Mouse (Mus musculus): Measurements from ENCODE around the gene Olfr120. TPM values are rescaled to one million over a fixed set of nuclear protein-coding genes. Genes with fewer than 3 reads are reported as not detected.
"Not testable (repeated sequence)": the region's sequence is repeated elsewhere in the genome, so short reads cannot be mapped to it uniquely, and the experiment has no call there.

Olfr120 gene
- not detected in 2 replicates for polyA plus RNA-seq (2015; fragmentation: Nextera tagmentation; extraction: Ambion mirVana)

- 62% methylated on average over 1 of the region's 1 CpGs for WGBS
- no peak for ATAC-seq (ENCODE audit: insufficient read depth, low FRiP score)
- Histone ChIP-seq H3K27ac (ENCODE audit: low read length) (no peak within 1 kb of the TSS), H3K9ac (ENCODE audit: low read length) (no peak within 1 kb of the TSS), H3K9me3 (replicated peaks; ENCODE audit: control insufficient read depth, low read length) (no peaks in the 10 kb centered on the region), H3K36me3 (ENCODE audit: control insufficient read depth, insufficient read depth, low read length) (no peaks in the 10 kb centered on the region), H3K4me3 (replicated peaks; ENCODE audit: low read length) (no peak within 1 kb of the TSS), H3K4me1 (ENCODE audit: control insufficient read depth, insufficient read depth, low read length) (no peaks in the 10 kb centered on the region), H3K27me3 (ENCODE audit: control insufficient read depth, insufficient read depth, low read length) (no peaks in the 10 kb centered on the region), H3K4me2 (ENCODE audit: low read depth, low read length) (no peak within 1 kb of the TSS)
These were observed at the start of gene Olfr120 for GRCm38 (mm10) chr17:37721508-37721907. TSS of gene Olfr120 (plus strand) at chr17:37721808.

- not testable (repeated sequence) for H3K27ac ChIP-seq (ENCODE audit: low read length); H3K9ac ChIP-seq (ENCODE audit: low read length); H3K9me3 ChIP-seq (replicated peaks; ENCODE audit: control insufficient read depth, low read length); H3K27me3 ChIP-seq (ENCODE audit: control insufficient read depth, insufficient read depth, low read length); H3K36me3 ChIP-seq (ENCODE audit: control insufficient read depth, insufficient read depth, low read length); H3K4me1 ChIP-seq (ENCODE audit: control insufficient read depth, insufficient read depth, low read length); ATAC-seq (ENCODE audit: insufficient read depth, low FRiP score); H3K4me3 ChIP-seq (replicated peaks; ENCODE audit: low read length); H3K4me2 ChIP-seq (ENCODE audit: low read depth, low read length)
- 66% methylated on average over 1 of the region's 1 CpGs for WGBS
These were observed 25.3 kb upstream of the Olfr120 start, which contains the start of gene Olfr119 for GRCm38 (mm10) chr17:37696264-37696663. TSS of gene Olfr119 (plus strand) at chr17:37696564.

GRCm38 (mm10) chr17:37738070-37738469, 16.5 kb downstream of the Olfr120 start:
- 52% methylated on average over 7 of the region's 7 CpGs for WGBS
- Histone ChIP-seq H3K27ac (ENCODE audit: low read length) (no peak overlapping the region), H3K4me2 (ENCODE audit: low read depth, low read length) (no peak overlapping the region), H3K9ac (ENCODE audit: low read length) (no peak overlapping the region), H3K36me3 (ENCODE audit: control insufficient read depth, insufficient read depth, low read length) (no peaks in the 10 kb centered on the region), H3K4me1 (ENCODE audit: control insufficient read depth, insufficient read depth, low read length) (no peaks in the 10 kb centered on the region), H3K4me3 (replicated peaks; ENCODE audit: low read length) (no peak overlapping the region), H3K27me3 (ENCODE audit: control insufficient read depth, insufficient read depth, low read length) (no peaks in the 10 kb centered on the region), H3K9me3 (replicated peaks; ENCODE audit: control insufficient read depth, low read length) (no peaks in the 10 kb centered on the region)
- ATAC-seq (ENCODE audit: insufficient read depth, low FRiP score): no peak

- 78% methylated on average over 4 of the region's 4 CpGs for WGBS
- no peak within 1 kb of the TSS for H3K9ac ChIP-seq (ENCODE audit: low read length)
- no peaks in the 10 kb centered on the region for H3K4me1 ChIP-seq (ENCODE audit: control insufficient read depth, insufficient read depth, low read length)
- no peaks in the 10 kb centered on the region for H3K9me3 ChIP-seq (replicated peaks; ENCODE audit: control insufficient read depth, low read length)
- no peaks in the 10 kb centered on the region for H3K27me3 ChIP-seq (ENCODE audit: control insufficient read depth, insufficient read depth, low read length)
- H3K27ac ChIP-seq (ENCODE audit: low read length): no peak within 1 kb of the TSS
- no peak for ATAC-seq (ENCODE audit: insufficient read depth, low FRiP score)
- no peaks in the 10 kb centered on the region for H3K36me3 ChIP-seq (ENCODE audit: control insufficient read depth, insufficient read depth, low read length)
- H3K4me2 ChIP-seq (ENCODE audit: low read depth, low read length): no peak within 1 kb of the TSS
- no peak within 1 kb of the TSS for H3K4me3 ChIP-seq (replicated peaks; ENCODE audit: low read length)
These were observed 46.7 kb downstream of the Olfr120 start, which contains the start of gene Olfr122 for GRCm38 (mm10) chr17:37768307-37768706. TSS of gene Olfr122 (plus strand) at chr17:37768607.

Other genes with a start within 250 kb of the Olfr120 start
- gene H2-M2, start 238.3 kb upstream of the Olfr120 start, polyA plus RNA-seq (2015; fragmentation: Nextera tagmentation; extraction: Ambion mirVana): not detected in 2 replicates
- not detected in 2 replicates for gene Olfr110, start 229.3 kb upstream of the Olfr120 start, polyA plus RNA-seq (2015; fragmentation: Nextera tagmentation; extraction: Ambion mirVana)
- gene Olfr111, start 213.8 kb upstream of the Olfr120 start, polyA plus RNA-seq (2015; fragmentation: Nextera tagmentation; extraction: Ambion mirVana): not detected in 2 replicates
- not detected in 2 replicates for gene Olfr112, start 152.4 kb upstream of the Olfr120 start, polyA plus RNA-seq (2015; fragmentation: Nextera tagmentation; extraction: Ambion mirVana)
- not detected in 2 replicates for gene Olfr113, start 144.1 kb upstream of the Olfr120 start, polyA plus RNA-seq (2015; fragmentation: Nextera tagmentation; extraction: Ambion mirVana)
- gene Olfr114, start 129.1 kb upstream of the Olfr120 start, polyA plus RNA-seq (2015; fragmentation: Nextera tagmentation; extraction: Ambion mirVana): not detected in 2 replicates
- not detected in 2 replicates for gene Olfr115, start 94.7 kb upstream of the Olfr120 start, polyA plus RNA-seq (2015; fragmentation: Nextera tagmentation; extraction: Ambion mirVana)
- gene Olfr116, start 94.6 kb upstream of the Olfr120 start, polyA plus RNA-seq (2015; fragmentation: Nextera tagmentation; extraction: Ambion mirVana): not detected in 2 replicates
- gene Olfr117, start 58.0 kb upstream of the Olfr120 start, polyA plus RNA-seq (2015; fragmentation: Nextera tagmentation; extraction: Ambion mirVana): not detected in 2 replicates
- gene Olfr118, start 54.8 kb upstream of the Olfr120 start, polyA plus RNA-seq (2015; fragmentation: Nextera tagmentation; extraction: Ambion mirVana): not detected in 2 replicates
- not detected in 2 replicates for gene Olfr119, start 25.2 kb upstream of the Olfr120 start, polyA plus RNA-seq (2015; fragmentation: Nextera tagmentation; extraction: Ambion mirVana)
- not detected in 2 replicates for gene Olfr121, start 27.0 kb downstream of the Olfr120 start, polyA plus RNA-seq (2015; fragmentation: Nextera tagmentation; extraction: Ambion mirVana)
- not detected in 2 replicates for gene Olfr122, start 46.8 kb downstream of the Olfr120 start, polyA plus RNA-seq (2015; fragmentation: Nextera tagmentation; extraction: Ambion mirVana)
- not detected in 2 replicates for gene Olfr123, start 71.7 kb downstream of the Olfr120 start, polyA plus RNA-seq (2015; fragmentation: Nextera tagmentation; extraction: Ambion mirVana)
- not detected in 2 replicates for gene Olfr124, start 78.1 kb downstream of the Olfr120 start, polyA plus RNA-seq (2015; fragmentation: Nextera tagmentation; extraction: Ambion mirVana)
- not detected in 2 replicates for gene Olfr125, start 111.1 kb downstream of the Olfr120 start, polyA plus RNA-seq (2015; fragmentation: Nextera tagmentation; extraction: Ambion mirVana)
- gene Olfr126, start 125.7 kb downstream of the Olfr120 start, polyA plus RNA-seq (2015; fragmentation: Nextera tagmentation; extraction: Ambion mirVana): not detected in 2 replicates
- gene Olfr127, start 178.6 kb downstream of the Olfr120 start, polyA plus RNA-seq (2015; fragmentation: Nextera tagmentation; extraction: Ambion mirVana): not detected in 2 replicates
- not detected in 2 replicates for gene Olfr128, start 198.7 kb downstream of the Olfr120 start, polyA plus RNA-seq (2015; fragmentation: Nextera tagmentation; extraction: Ambion mirVana)
- gene Olfr761, start 231.3 kb downstream of the Olfr120 start, polyA plus RNA-seq (2015; fragmentation: Nextera tagmentation; extraction: Ambion mirVana): not detected in 2 replicates

All from stomach, embryonic 16.5 days (tissue).